Mouse (Mus musculus) CH12.LX (cell line): Measurements from ENCODE around the gene Hexim2. TPM values are rescaled to one million over a fixed set of nuclear protein-coding genes. Genes with fewer than 3 reads are reported as not detected.

Experiments
- DNase-seq: peaks from one replicate; pipeline ENCODE4 v3.0.0-alpha.2; 2013; ENCODE audit errors: extremely low read depth
- H3K27ac ChIP-seq: 2 replicates; pipeline ENCODE4 v1.5.1; 2012; ENCODE audit warnings: low read depth, mild to moderate bottlenecking, control low read depth, moderate library complexity; ENCODE audit not compliant: insufficient read depth
- H3K27me3 ChIP-seq: replicated peaks from 2 replicates; pipeline ENCODE3; 2012; ENCODE audit warnings: inconsistent platforms
- H3K36me3 ChIP-seq, 2 experiments: replicated peaks in 1 of 2; 2 replicates each; pipeline versions ENCODE3 to v1.6.1; 2012; ENCODE audit warnings: inconsistent platforms in 1 of 2, low read length in 1 of 2, mild to moderate bottlenecking in 1 of 2, mixed read lengths in 1 of 2, moderate library complexity in 1 of 2; ENCODE audit not compliant: control insufficient read depth in 1 of 2, insufficient read depth in 1 of 2
- H3K4me1 ChIP-seq, 2 experiments: 2 replicates each; pipeline ENCODE4 v1.6.1; 2012; ENCODE audit warnings: inconsistent platforms in 1 of 2, moderate library complexity in 1 of 2; ENCODE audit not compliant: insufficient read depth in 2 of 2, control insufficient read depth in 1 of 2
- H3K4me2 ChIP-seq: 2 replicates; pipeline ENCODE4 v1.6.1; 2012; ENCODE audit warnings: low read depth, mild to moderate bottlenecking, control low read depth; ENCODE audit not compliant: poor library complexity, insufficient read depth, severe bottlenecking
- H3K4me3 ChIP-seq, 3 experiments: fragments of 150-350 bp in 1 of 3; sonication (generic) in 1 of 3; replicated peaks in 1 of 3; 2 replicates each; pipeline versions ENCODE3 to v1.5.1; 2011 to 2012; ENCODE audit warnings: low read depth in 2 of 3, low read length in 2 of 3, mild to moderate bottlenecking in 2 of 3, moderate library complexity in 2 of 3, control low read depth in 1 of 3, improper control_type of control experiment in 1 of 3, inconsistent platforms in 1 of 3, mixed read lengths in 1 of 3; ENCODE audit not compliant: poor library complexity in 1 of 3
- H3K79me2 ChIP-seq: replicated peaks from 2 replicates; pipeline ENCODE4 v1.6.1; 2012; ENCODE audit warnings: mild to moderate bottlenecking, moderate library complexity; ENCODE audit not compliant: control insufficient read depth, poor library complexity, insufficient read depth, severe bottlenecking; ENCODE audit errors: extremely low read depth
- H3K9ac ChIP-seq: 2 replicates; pipeline ENCODE4 v1.6.1; 2012; ENCODE audit warnings: low read depth, mild to moderate bottlenecking, control low read depth, moderate library complexity; ENCODE audit not compliant: insufficient read depth
- H3K9me3 ChIP-seq: replicated peaks from 2 replicates; pipeline ENCODE3; 2012; ENCODE audit warnings: low read length, inconsistent platforms, mixed read lengths
- BHLHE40 ChIP-seq: IDR thresholded peaks from 2 replicates; pipeline ENCODE4 v1.6.1; 2011; ENCODE audit warnings: mild to moderate bottlenecking, low read depth, low read length, improper control_type of control experiment
- CHD2 ChIP-seq: IDR thresholded peaks from 2 replicates; pipeline ENCODE4 v1.6.1; 2011; ENCODE audit warnings: low read length, improper control_type of control experiment
- CTCF ChIP-seq, 2 experiments: IDR thresholded peaks in 1 of 2; conservative IDR thresholded peaks in 1 of 2; 2 replicates each; pipeline ENCODE4 v1.5.1; 2011 to 2012; ENCODE audit warnings: low read depth in 2 of 2, low read length in 2 of 2, improper control_type of control experiment in 1 of 2, inconsistent platforms in 1 of 2, mild to moderate bottlenecking in 1 of 2, moderate library complexity in 1 of 2
- E2F4 ChIP-seq: IDR thresholded peaks from 2 replicates; pipeline ENCODE4 v1.6.1; 2011; ENCODE audit warnings: low read depth, low read length, improper control_type of control experiment; ENCODE audit not compliant: insufficient replicate concordance
- ELF1 ChIP-seq: IDR thresholded peaks from 2 replicates; pipeline ENCODE4 v1.6.1; 2014; ENCODE audit warnings: low read depth, mild to moderate bottlenecking, inconsistent platforms, low read length, improper control_type of control experiment
- EP300 ChIP-seq: IDR thresholded peaks from 2 replicates; pipeline ENCODE4 v1.6.1; 2011; ENCODE audit warnings: low read length, improper control_type of control experiment
- GABPA ChIP-seq: IDR thresholded peaks from 2 replicates; pipeline ENCODE4 v1.6.1; 2012; ENCODE audit warnings: low read depth, low read length, improper control_type of control experiment, inconsistent platforms; ENCODE audit not compliant: insufficient replicate concordance
- HCFC1 ChIP-seq: IDR thresholded peaks from 2 replicates; pipeline ENCODE4 v1.6.1; 2012; ENCODE audit warnings: low read depth, mild to moderate bottlenecking, inconsistent platforms, low read length, improper control_type of control experiment
- IRF4 ChIP-seq: IDR thresholded peaks from 2 replicates; pipeline ENCODE4 v1.6.1; 2014; ENCODE audit warnings: low read depth, mild to moderate bottlenecking, inconsistent platforms, low read length, improper control_type of control experiment
- JUND ChIP-seq: conservative IDR thresholded peaks from 2 replicates; pipeline ENCODE4 v1.6.1; 2011; ENCODE audit warnings: low read depth, low read length, improper control_type of control experiment
- KAT2A ChIP-seq: IDR thresholded peaks from 2 replicates; pipeline ENCODE4 v1.6.1; 2012; ENCODE audit warnings: low read length, improper control_type of control experiment, inconsistent platforms; ENCODE audit not compliant: insufficient replicate concordance
- MAX ChIP-seq: IDR thresholded peaks from 2 replicates; pipeline ENCODE4 v1.6.1; 2011; ENCODE audit warnings: low read length, improper control_type of control experiment
- MAZ ChIP-seq: IDR thresholded peaks from 2 replicates; pipeline ENCODE4 v1.6.1; 2012; ENCODE audit warnings: low read depth, mild to moderate bottlenecking, inconsistent platforms, low read length, improper control_type of control experiment, moderate library complexity
- MEF2A ChIP-seq: IDR thresholded peaks from 2 replicates; pipeline ENCODE4 v1.6.1; 2014; ENCODE audit warnings: low read depth, mild to moderate bottlenecking, inconsistent platforms, low read length, improper control_type of control experiment, borderline replicate concordance
- MXI1 ChIP-seq: IDR thresholded peaks from 2 replicates; pipeline ENCODE4 v1.6.1; 2011; ENCODE audit warnings: mild to moderate bottlenecking, low read depth, low read length, improper control_type of control experiment
- NRF1 ChIP-seq: IDR thresholded peaks from 2 replicates; pipeline ENCODE4 v1.6.1; 2014; ENCODE audit warnings: low read depth, mild to moderate bottlenecking, inconsistent platforms, low read length, improper control_type of control experiment, moderate library complexity
- PAX5 ChIP-seq: IDR thresholded peaks from 2 replicates; pipeline ENCODE4 v1.6.1; 2012; ENCODE audit warnings: low read length, inconsistent platforms, mixed read lengths
- POLR2A ChIP-seq: IDR thresholded peaks from 2 replicates; pipeline ENCODE4 v1.6.1; 2011; ENCODE audit warnings: low read depth, mild to moderate bottlenecking, improper control_type of control experiment, low read length
- POLR2AphosphoS2 ChIP-seq: IDR thresholded peaks from 2 replicates; pipeline ENCODE4 v1.6.1; 2011; ENCODE audit warnings: low read depth, low read length, improper control_type of control experiment
- RCOR1 ChIP-seq: conservative IDR thresholded peaks from 2 replicates; pipeline ENCODE4 v1.6.1; 2012; ENCODE audit warnings: low read depth, mild to moderate bottlenecking, inconsistent platforms, low read length, improper control_type of control experiment
- SIN3A ChIP-seq: IDR thresholded peaks from 2 replicates; pipeline ENCODE4 v1.6.1; 2012; ENCODE audit warnings: low read length, improper control_type of control experiment, inconsistent platforms
- SMC3 ChIP-seq: IDR thresholded peaks from 2 replicates; pipeline ENCODE4 v1.6.1; 2011; ENCODE audit warnings: low read depth, low read length, improper control_type of control experiment
- TBP ChIP-seq: conservative IDR thresholded peaks from 2 replicates; pipeline ENCODE4 v1.6.1; 2011; ENCODE audit warnings: low read depth, low read length, improper control_type of control experiment
- TCF12 ChIP-seq: IDR thresholded peaks from 2 replicates; pipeline ENCODE4 v1.6.1; 2014; ENCODE audit warnings: low read depth, mild to moderate bottlenecking, inconsistent platforms, low read length, improper control_type of control experiment
- UBTF ChIP-seq: IDR thresholded peaks from 2 replicates; pipeline ENCODE4 v1.6.1; 2012; ENCODE audit warnings: low read depth, mild to moderate bottlenecking, inconsistent platforms, low read length, improper control_type of control experiment, moderate library complexity
- USF1 ChIP-seq: IDR thresholded peaks from 2 replicates; pipeline ENCODE4 v1.6.1; 2014; ENCODE audit warnings: low read depth, mild to moderate bottlenecking, inconsistent platforms, low read length, improper control_type of control experiment
- USF2 ChIP-seq: conservative IDR thresholded peaks from 2 replicates; pipeline ENCODE4 v1.6.1; 2011; ENCODE audit warnings: low read depth, low read length, improper control_type of control experiment
- ZKSCAN1 ChIP-seq: IDR thresholded peaks from 2 replicates; pipeline ENCODE4 v1.6.1; 2012; ENCODE audit warnings: low read depth, inconsistent platforms, low read length, improper control_type of control experiment, borderline replicate concordance
- ZMIZ1 ChIP-seq: IDR thresholded peaks from 2 replicates; pipeline ENCODE4 v1.6.1; 2012; ENCODE audit warnings: low read depth, mild to moderate bottlenecking, inconsistent platforms, low read length, improper control_type of control experiment
- ZNF384 ChIP-seq: IDR thresholded peaks from 2 replicates; pipeline ENCODE4 v1.6.1; 2012; ENCODE audit warnings: low read depth, low read length, improper control_type of control experiment, inconsistent platforms
- dilution Hi-C: fragments of 300-500 bp; cut with MboI; formaldehyde crosslinking; loops from 2 replicates; pipeline ENCODE4 v1.14.3; 2020; ENCODE audit warnings: low sequenced_read_pairs; ENCODE audit not compliant: extremely low pct_unique_long_range_greater_than_20kb, extremely low pct_ligation_motif_present
- in situ Hi-C: fragments of 300-500 bp; cut with MboI; formaldehyde crosslinking; loops from 3 replicates; pipeline ENCODE4 v1.14.3; 2019; ENCODE audit warnings: low sequenced_read_pairs, low pct_ligation_motif_present, low pct_unique_long_range_greater_than_20kb, mixed read lengths
- polyA plus RNA-seq: library from polyadenylated mRNA; unstranded; fragments of >175 nt; gene quantifications from 2 replicates; pipeline ENCODE4 v1.2.1, GENCODE M21; 2012; ENCODE audit warnings: low read depth; ENCODE audit not compliant: insufficient read length
- total RNA-seq, 2 experiments: library from RNA; depleted of rRNA; stranded (reverse); fragments of 300-350 nt in 1 of 2; fragments of >200 nt in 1 of 2; gene quantifications; 2 replicates each; pipeline ENCODE4 v1.2.3; 2012 to 2014

Hexim2 gene
- total and polyA plus RNA-seq, 3 experiments, result 27.0 to 33.3 (median 28.8) TPM

GRCm38 (mm10) chr11:103120315-103120714 lies 11.9 kb upstream of the Hexim2 start:
- TF ChIP-seq SIN3A (no peak), MAZ (no peak), HCFC1 (no peak), USF2 (no peak), BHLHE40 (no peak), NRF1 (no peak), EP300 (no peak), CTCF (conservative IDR thresholded peaks at IDR 0.05 in 1 of 2, IDR thresholded peaks at IDR 0.05 in 1 of 2; ENCODE audit: low read depth in 2 of 2, low read length in 2 of 2) (no peak), TBP (no peak), ZNF384 (no peak), IRF4 (no peak), POLR2AphosphoS2 (no peak), ELF1 (no peak), UBTF (no peak), USF1 (no peak)
- dilution Hi-C loops, result no loop called here
- no peak overlapping the region for H3K4me3 ChIP-seq
- H3K9me3 ChIP-seq, result no peaks in the 10 kb centered on the region
- no peak for DNase-seq
- H3K9ac ChIP-seq, result no peak overlapping the region
- H3K4me2 ChIP-seq, result no peak overlapping the region
- in situ Hi-C loops, result no loop called here
- peaks cover 0 to 14% of the 10 kb centered on the region in 2 experiments; a peak in 2 of 4 replicates for H3K4me1 ChIP-seq
- peaks cover 22% of the 10 kb centered on the region for H3K79me2 ChIP-seq
- peaks cover 0 to 3% of the 10 kb centered on the region in 2 experiments for H3K36me3 ChIP-seq
- no peak overlapping the region for H3K27ac ChIP-seq
- H3K27me3 ChIP-seq, result no peaks in the 10 kb centered on the region

GRCm38 (mm10) chr11:103132576-103133455 lies 587 bp downstream of the Hexim2 start:
- H3K36me3 ChIP-seq, result peaks cover 11 to 45% of the 10 kb centered on the region in 2 experiments
- dilution Hi-C loops, result no loop called here
- H3K27me3 ChIP-seq, result no peaks in the 10 kb centered on the region
- in situ Hi-C loops, result no loop called here
- peak overlapping the region; percentile 86 for H3K4me2 ChIP-seq
- H3K4me1 ChIP-seq, result peaks cover 6 to 51% of the 10 kb centered on the region in 2 experiments
- H3K4me3 ChIP-seq, result peak overlapping the region; percentile 84 to 93 (median 89)
- peaks cover 37% of the 10 kb centered on the region for H3K79me2 ChIP-seq
- DNase-seq, result peak; percentile 100
- no peaks in the 10 kb centered on the region for H3K9me3 ChIP-seq
- H3K27ac ChIP-seq, result peak overlapping the region; percentile 84
- H3K9ac ChIP-seq, result peak overlapping the region; percentile 99
- TF ChIP-seq JUND, result peak; percentile 81
- no peak for TF ChIP-seq PAX5
- peak; percentile 40; the same call in 1 of the 2 replicates for TF ChIP-seq MAX
- TF ChIP-seq ZMIZ1, result peak; percentile 61; the same call in 1 of the 2 replicates
- TF ChIP-seq CTCF (conservative IDR thresholded peaks at IDR 0.05 in 1 of 2, IDR thresholded peaks at IDR 0.05 in 1 of 2; ENCODE audit: low read depth in 2 of 2, low read length in 2 of 2), result no peak
- TF ChIP-seq CHD2, result peak; percentile 92
- TF ChIP-seq GABPA, result peak; percentile 62; the same call in 1 of the 2 replicates
- TF ChIP-seq SMC3, result no peak; the same call in 1 of the 2 replicates
- peak; percentile 91 for TF ChIP-seq TCF12
- 0 out of 2 replicates have a peak, but pooled peaks have one; percentile 42 for TF ChIP-seq MXI1
- TF ChIP-seq NRF1, result peak; percentile 67
- peak; percentile 93 for TF ChIP-seq HCFC1
- TF ChIP-seq POLR2AphosphoS2, result no peak; the same call in none of the 2 replicates
- peak; percentile 60 for TF ChIP-seq BHLHE40
- TF ChIP-seq POLR2A, result peak; percentile 83
- peak; percentile 95 for TF ChIP-seq KAT2A
- TF ChIP-seq MEF2A, result peak; percentile 64
- TF ChIP-seq ZNF384, result peak; percentile 99
- TF ChIP-seq ZKSCAN1, result peak; percentile 48; the same call in 1 of the 2 replicates
- TF ChIP-seq E2F4, result peak; percentile 99
- TF ChIP-seq RCOR1, result no peak; the same call in 1 of the 2 replicates
- peak; percentile 98 for TF ChIP-seq SIN3A
